Mouse (Mus musculus): ENCODE measurements at regions not wholly inside any gene's neighbourhood (a gene's known extent, or its start where the extent isn't known, plus 50 kb on each side); places are given as distances from the start of the nearest gene placed in this dataset.

- TF ChIP-seq EP300 (IDR thresholded peaks at IDR 0.05; ENCODE audit: low read depth) (no peak), CTCF (IDR thresholded peaks at IDR 0.05; ENCODE audit: low read depth) (no peak)
These were observed 366.0 kb upstream of the Apob start for GRCm38 (mm10) chr12:7611272-7612092.
